In genomic region chr5:103732581-103732980, GRCm38 (mm10) we compare ENCODE assay signal across 26 mouse cellular contexts. TPM values are rescaled to one million over a fixed set of nuclear protein-coding genes. Genes with fewer than 3 reads are reported as not detected.
DNase-seq lines count a peak whose midpoint lies in the region; ATAC-seq and TF ChIP-seq lines count a peak whose summit lies in the region.
"Had no signal": no experiment of that assay in that cellular context is flagged by ENCODE, and none has a peak within 500 bp of the region (broad histone marks: within the 10 kb centered on the region; RNA-seq: fewer than 3 reads in every experiment).

No protein-coding gene starts in this region.

- H3K4me1 ChIP-seq in stomach, postnatal 0 days (replicated peaks; ENCODE audit: control insufficient read depth, insufficient read depth) = no peaks in the 10 kb centered on the region
- H3K4me1 ChIP-seq in hindbrain, embryonic 11.5 days (replicated peaks; ENCODE audit: control insufficient read depth, insufficient read depth, low read length) = no peaks in the 10 kb centered on the region
- H3K4me1 ChIP-seq in liver, postnatal 0 days (ENCODE audit: insufficient read depth) = peaks cover 26% of the 10 kb centered on the region
- H3K4me1 ChIP-seq: heart, embryonic 15.5 days had no signal

- no peak overlapping the region for H3K4me3 ChIP-seq in macrophage (ENCODE audit: inconsistent target)
- no peak overlapping the region for H3K4me3 ChIP-seq in stomach, postnatal 0 days (ENCODE audit: low read depth, low read length)
- no peak overlapping the region for H3K4me3 ChIP-seq in hindbrain, embryonic 11.5 days (ENCODE audit: low read depth, low read length)
- no peak overlapping the region for H3K4me3 ChIP-seq in liver, postnatal 0 days (ENCODE audit: low read depth, low read length)
- H3K4me3 ChIP-seq: embryonic facial prominence, embryonic 12.5 days; heart, embryonic 15.5 days; kidney, embryonic 15.5 days; liver, embryonic 13.5 days had no signal

- 30% methylated on average over 4 of the region's 4 CpGs for WGBS in macrophage (ENCODE audit: missing documents)
- WGBS in stomach, postnatal 0 days = 79% methylated on average over 4 of the region's 4 CpGs
- WGBS in hindbrain, embryonic 11.5 days = 89% methylated on average over 4 of the region's 4 CpGs
- WGBS in liver, postnatal 0 days (ENCODE audit: insufficient replicate concordance) = 76% methylated on average over 4 of the region's 4 CpGs

- no peak overlapping the region for H3K4me2 ChIP-seq in stomach, postnatal 0 days (replicated peaks; ENCODE audit: low read depth)
- no peak overlapping the region for H3K4me2 ChIP-seq in hindbrain, embryonic 11.5 days (replicated peaks; ENCODE audit: low read depth, low read length)
- H3K4me2 ChIP-seq in liver, postnatal 0 days (ENCODE audit: low read depth, low read length) = no peak overlapping the region
- H3K4me2 ChIP-seq: embryonic facial prominence, embryonic 12.5 days; heart, embryonic 15.5 days; kidney, embryonic 15.5 days; liver, embryonic 13.5 days; lung, embryonic 14.5 days; midbrain, embryonic 11.5 days had no signal

- no peaks in the 10 kb centered on the region for H3K27me3 ChIP-seq in stomach, postnatal 0 days (ENCODE audit: control insufficient read depth, insufficient read depth, low read length)
- no peaks in the 10 kb centered on the region for H3K27me3 ChIP-seq in hindbrain, embryonic 11.5 days (ENCODE audit: control insufficient read depth, insufficient read depth, low read length)
- H3K27me3 ChIP-seq in liver, postnatal 0 days (ENCODE audit: insufficient read depth, low read length) = no peaks in the 10 kb centered on the region
- H3K27me3 ChIP-seq: embryonic facial prominence, embryonic 12.5 days; heart, embryonic 15.5 days; kidney, embryonic 15.5 days had no signal

- H3K36me3 ChIP-seq in macrophage (ENCODE audit: inconsistent target) = peaks cover 22% of the 10 kb centered on the region
- no peaks in the 10 kb centered on the region for H3K36me3 ChIP-seq in stomach, postnatal 0 days (ENCODE audit: control insufficient read depth, insufficient read depth, low read length)
- no peaks in the 10 kb centered on the region for H3K36me3 ChIP-seq in hindbrain, embryonic 11.5 days (ENCODE audit: control insufficient read depth, insufficient read depth, low read length)
- H3K36me3 ChIP-seq in liver, postnatal 0 days (replicated peaks; ENCODE audit: insufficient read depth, low read length) = no peaks in the 10 kb centered on the region
- H3K36me3 ChIP-seq: embryonic facial prominence, embryonic 12.5 days; heart, embryonic 15.5 days; kidney, embryonic 15.5 days; liver, embryonic 13.5 days had no signal

- peaks cover 97% of the 10 kb centered on the region for H3K79me2 ChIP-seq in macrophage (ENCODE audit: inconsistent target)

- H3K9me3 ChIP-seq in stomach, postnatal 0 days (ENCODE audit: control insufficient read depth, low read length) = no peaks in the 10 kb centered on the region
- no peaks in the 10 kb centered on the region for H3K9me3 ChIP-seq in hindbrain, embryonic 11.5 days (ENCODE audit: control insufficient read depth, low read length)
- H3K9me3 ChIP-seq in liver, postnatal 0 days (ENCODE audit: low read length) = no peaks in the 10 kb centered on the region
- H3K9me3 ChIP-seq: embryonic facial prominence, embryonic 12.5 days; heart, embryonic 15.5 days; kidney, embryonic 15.5 days; liver, embryonic 13.5 days had no signal

- no peak for TF ChIP-seq EP300 in stomach, postnatal 0 days (optimal IDR thresholded peaks at IDR 0.05)
- no peak for TF ChIP-seq EP300 in liver, postnatal 0 days (IDR thresholded peaks at IDR 0.05; ENCODE audit: low read depth)

- no peak for TF ChIP-seq CTCF in stomach, postnatal 0 days (IDR thresholded peaks at IDR 0.05; ENCODE audit: low read depth)
- TF ChIP-seq CTCF in liver, postnatal 0 days (IDR thresholded peaks at IDR 0.05; ENCODE audit: low read depth) = no peak

- no peak overlapping the region for H3K9ac ChIP-seq in stomach, postnatal 0 days (ENCODE audit: low read length)
- H3K9ac ChIP-seq in hindbrain, embryonic 11.5 days (ENCODE audit: low read depth, low read length) = no peak overlapping the region
- no peak overlapping the region for H3K9ac ChIP-seq in liver, postnatal 0 days (replicated peaks)
- H3K9ac ChIP-seq: embryonic facial prominence, embryonic 12.5 days; heart, embryonic 15.5 days; kidney, embryonic 15.5 days; liver, embryonic 13.5 days; lung, embryonic 14.5 days had no signal

- peak overlapping the region; percentile 96 for H3K27ac ChIP-seq in macrophage
- 0 out of 2 replicates have a peak overlapping the region, but pooled peaks have one; percentile 30 for H3K27ac ChIP-seq in stomach, postnatal 0 days (replicated peaks)
- no peak overlapping the region for H3K27ac ChIP-seq in hindbrain, embryonic 11.5 days (ENCODE audit: low read depth, low read length)
- no peak overlapping the region for H3K27ac ChIP-seq in liver, postnatal 0 days (ENCODE audit: low read depth)
- H3K27ac ChIP-seq: embryonic facial prominence, embryonic 12.5 days; heart, embryonic 15.5 days; hindbrain, postnatal 0 days; kidney, embryonic 15.5 days; liver, embryonic 13.5 days had no signal

- ATAC-seq in stomach, postnatal 0 days (ENCODE audit: low FRiP score, low TSS enrichment) = no peak
- no peak for ATAC-seq in hindbrain, embryonic 11.5 days (ENCODE audit: low FRiP score)
- ATAC-seq in liver, postnatal 0 days = no peak
- ATAC-seq: CD4-positive, CD25-positive, alpha-beta regulatory T cell, adult 4 months; hindbrain, postnatal 0 days; intestine, embryonic 16.5 days had no signal

- peak; percentile 50 for DNase-seq in lung, postnatal 36 days
- DNase-seq in lung, postnatal 14 days = no peak
- peak; percentile 18 for DNase-seq in Muller cell, postnatal 12 days (ENCODE audit: inconsistent ontology term)
- no peak for DNase-seq in stomach, postnatal 0 days (ENCODE audit: low spot score)
- no peak for DNase-seq in hindbrain, embryonic 11.5 days (ENCODE audit: low spot score)
- no peak for DNase-seq in liver, postnatal 0 days
- no peak for DNase-seq in cerebellum, postnatal 36 days
- DNase-seq: adrenal gland, postnatal 36 days; cerebellum, adult 11-12 months; cerebellum, postnatal 10 days; gastrocnemius, postnatal 36 days; heart, postnatal 4 days; kidney, postnatal 4 days; liver, embryonic 13.5 days; lung, embryonic 14.5 days; lung, postnatal 4 days; right cerebral cortex, postnatal 14 days; thymus, adult 2 months had no signal

RNA-seq across cellular contexts. Expression of gene Aff1, which starts 40.4 kb away (rescaled TPM):
- total RNA-seq in macrophage (2018; cell fraction: chromatin; rRNA removed) = 100 to 1,000 TPM; 203 to 938 (median 276) TPM
- 100 to 1,000 TPM in 8 of 26 experiments, 10 to 100 TPM in 18; 80.4 to 132 (median 93.2) TPM for total RNA-seq in macrophage (2018; cell fraction: cytosol; rRNA removed)
- total RNA-seq in macrophage (2018; cell fraction: nucleus; rRNA removed) = 100 to 1,000 TPM; 134 to 711 (median 191) TPM
- 46.6 to 51.5 TPM (median 46.7 TPM) in 3 replicates for polyA plus RNA-seq in macrophage (2018)
- polyA plus RNA-seq in stomach, postnatal 0 days (2015; fragmentation: Nextera tagmentation; extraction: Ambion mirVana) = 4.3 and 4.9 TPM in 2 replicates
- polyA plus RNA-seq in hindbrain, embryonic 11.5 days (2014; fragmentation: Nextera tagmentation; extraction: Ambion mirVana) = 7.0 and 8.5 TPM in 2 replicates
- 4.7 and 5.0 TPM in 2 replicates for polyA plus RNA-seq in liver, postnatal 0 days (2015; fragmentation: Nextera tagmentation; extraction: Ambion mirVana)

Comparison
In these comparisons a context has a peak if more than half of its experiments do, and no peak if none do; other contexts are left out.
1. DNase-seq: peak in lung, postnatal 36 days (single experiment) and Muller cell, postnatal 12 days (single experiment); none in lung, postnatal 14 days (single experiment), stomach, postnatal 0 days (single experiment), hindbrain, embryonic 11.5 days (single experiment), liver, postnatal 0 days (single experiment) and cerebellum, postnatal 36 days (0 of 2).
2. H3K27ac ChIP-seq: peak in macrophage (single experiment) and stomach, postnatal 0 days (single experiment); none in hindbrain, embryonic 11.5 days (single experiment) and liver, postnatal 0 days (single experiment).